Mouse (Mus musculus): ENCODE measurements around the gene Phf23.

Gene Phf23

DNA sequence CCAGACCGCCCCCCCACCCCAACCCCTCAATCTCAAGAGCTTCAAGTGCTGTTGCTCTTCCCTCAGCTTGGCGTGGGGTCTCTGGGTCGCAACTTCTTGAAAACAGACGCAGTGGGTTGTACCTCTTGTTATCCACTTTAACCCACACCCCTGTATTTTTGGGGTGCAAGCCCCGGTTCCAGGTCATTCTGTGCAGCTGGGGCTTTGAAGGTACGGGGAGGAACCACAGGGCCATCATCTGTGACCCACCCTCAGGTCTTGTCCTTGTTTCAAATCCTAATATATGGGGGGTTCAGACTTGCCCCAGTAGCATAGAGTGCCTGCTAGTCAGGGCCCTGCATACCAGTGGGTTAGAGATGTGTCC, 28.6 kb downstream of the Phf23 start:
- no peak for DNase-seq

DNA sequence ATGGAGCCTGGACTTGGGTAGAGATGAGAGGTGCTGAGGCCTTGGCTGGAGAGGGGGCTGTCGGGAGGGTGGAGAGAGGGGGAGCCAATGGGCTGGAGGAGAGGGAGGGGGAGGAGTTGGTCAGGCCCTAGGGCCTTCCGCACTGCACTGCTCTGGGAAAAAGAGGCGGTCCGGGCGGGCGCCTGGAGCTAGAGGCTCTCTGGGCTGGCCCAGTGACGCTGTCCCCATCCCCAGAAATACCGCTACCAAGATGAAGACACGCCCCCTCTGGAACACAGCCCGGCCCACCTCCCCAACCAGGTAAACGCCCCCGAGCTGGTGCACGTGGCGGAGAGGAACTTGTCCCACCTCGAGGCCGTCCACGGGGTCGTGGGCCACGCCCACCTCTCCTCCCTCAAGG, 31.1 kb downstream of the Phf23 start:
- peak; percentile 84 for DNase-seq

DNA sequence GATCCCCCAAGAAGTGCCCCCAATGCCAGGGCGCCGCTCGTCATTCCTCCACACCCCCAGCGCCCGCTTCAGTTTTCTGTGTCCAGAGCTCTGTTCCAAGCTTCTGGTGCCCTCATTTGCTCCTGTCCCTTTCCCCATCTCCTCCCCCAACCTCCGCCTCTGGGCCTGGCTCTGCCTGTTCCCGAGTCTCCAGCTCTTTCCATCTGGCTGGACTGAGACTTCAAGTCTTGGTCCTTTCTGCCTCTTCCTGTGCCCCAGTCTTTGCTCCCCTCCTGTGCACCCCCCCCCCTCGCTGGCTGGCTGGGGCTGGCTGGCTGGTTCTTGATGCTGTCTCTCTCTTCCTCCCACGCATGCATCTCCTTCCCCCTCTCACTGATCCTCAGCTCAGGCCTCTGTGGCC, 31.8 kb downstream of the Phf23 start:
- no peak for DNase-seq

DNA sequence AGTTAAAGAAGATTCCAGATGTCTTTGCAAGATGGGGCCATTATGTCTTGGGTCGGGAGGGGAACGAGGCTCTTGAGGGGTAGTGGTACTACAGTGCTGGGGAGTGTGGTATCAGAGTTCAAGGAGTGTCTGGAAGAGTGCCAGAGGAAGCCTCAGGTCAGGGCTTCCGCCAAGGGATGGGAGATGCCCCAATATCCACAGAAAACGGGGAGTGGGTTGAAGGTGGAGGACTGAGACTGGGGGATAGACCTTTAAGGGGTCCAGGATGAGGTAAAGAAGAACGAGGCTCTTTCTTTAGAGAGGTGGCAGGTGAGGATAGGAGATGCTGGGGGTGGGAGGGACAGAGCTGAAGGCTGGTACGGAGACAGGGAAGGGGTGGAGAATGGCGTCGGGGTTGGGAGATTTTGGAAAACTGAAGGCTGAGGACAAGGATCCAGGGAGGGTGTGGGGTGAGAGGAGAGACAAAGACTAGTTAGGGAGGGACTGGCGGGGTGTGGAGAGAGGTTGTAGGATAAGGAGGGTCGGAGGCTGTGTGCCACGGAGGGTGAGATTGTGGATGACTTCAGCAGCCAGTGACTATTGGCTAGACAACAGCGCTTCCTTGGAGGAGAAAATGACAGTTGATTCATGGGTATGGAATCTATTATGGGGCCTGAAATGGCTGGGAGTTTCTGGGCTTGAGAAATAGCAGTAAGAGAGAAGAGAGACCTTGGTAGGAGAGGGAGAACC, 33.0 kb downstream of the Phf23 start:
- DNase-seq = no peak

DNA sequence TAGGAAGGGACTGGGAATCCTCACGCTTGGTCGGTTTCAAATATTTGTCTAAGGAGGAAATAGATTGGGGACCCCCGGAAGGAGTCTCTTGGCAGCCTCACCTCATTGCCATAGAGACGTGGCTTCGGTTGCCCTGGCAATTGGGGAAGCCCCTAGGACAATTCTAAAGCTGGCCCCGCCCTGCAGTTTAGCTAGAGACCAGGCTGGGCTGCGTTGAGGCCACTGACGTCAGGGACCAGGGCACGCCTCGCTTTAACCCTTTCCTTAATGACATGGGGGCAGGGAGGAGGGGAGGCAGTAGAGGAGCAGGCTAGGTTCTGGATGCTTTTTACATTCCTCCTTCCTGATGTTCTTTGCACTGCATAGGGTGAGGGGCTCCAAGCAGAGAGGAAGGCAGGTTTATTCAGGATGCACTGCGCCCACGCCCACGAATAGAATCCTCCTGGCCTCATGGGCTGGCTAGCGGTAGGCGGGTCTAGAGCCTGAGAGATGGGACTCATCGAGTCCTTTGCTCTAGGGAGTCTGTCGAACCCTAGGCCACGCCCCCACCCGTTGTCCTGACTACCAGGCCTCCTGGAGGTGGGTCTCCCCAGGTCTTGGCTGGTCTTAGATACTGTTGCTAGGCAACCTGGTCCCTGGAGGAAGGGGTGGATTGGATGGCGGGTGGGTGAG, 33.7 kb downstream of the Phf23 start:
- DNase-seq = peak; percentile 98

DNA sequence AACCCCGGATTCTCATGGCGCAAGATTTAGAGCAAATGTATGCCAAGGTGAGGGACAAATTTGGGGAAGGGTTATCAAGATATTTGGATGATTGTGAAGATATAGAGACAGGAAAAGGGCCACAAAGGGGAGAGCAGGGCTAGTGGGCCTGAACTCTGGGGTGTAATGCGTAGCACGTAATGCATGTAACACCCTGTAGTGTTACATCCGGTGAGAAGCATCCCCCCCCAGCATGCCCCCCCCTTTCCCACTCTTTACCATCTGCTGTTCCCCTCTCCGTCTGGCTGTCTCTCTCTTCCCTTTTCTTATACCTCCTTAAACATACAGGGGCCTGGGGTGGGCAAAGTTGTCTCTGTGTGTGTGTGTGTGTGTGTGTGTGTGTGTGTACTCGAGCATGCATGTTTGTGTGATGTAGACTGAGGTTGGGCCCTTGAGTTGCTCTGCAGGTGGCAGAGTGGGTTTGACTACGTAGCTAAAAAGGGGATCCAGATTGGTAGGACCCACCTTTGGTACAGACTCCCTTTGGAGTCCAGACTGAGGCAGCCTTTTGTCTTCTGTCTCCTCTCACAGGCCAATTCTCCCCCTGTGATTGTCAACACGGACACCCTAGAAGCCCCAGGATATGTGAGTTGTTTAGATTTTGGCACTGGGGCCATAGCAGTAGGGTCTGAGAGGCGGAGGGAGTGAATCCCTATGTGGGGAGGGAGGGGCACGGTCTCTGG, 34.4 kb downstream of the Phf23 start:
- no peak for DNase-seq

DNA sequence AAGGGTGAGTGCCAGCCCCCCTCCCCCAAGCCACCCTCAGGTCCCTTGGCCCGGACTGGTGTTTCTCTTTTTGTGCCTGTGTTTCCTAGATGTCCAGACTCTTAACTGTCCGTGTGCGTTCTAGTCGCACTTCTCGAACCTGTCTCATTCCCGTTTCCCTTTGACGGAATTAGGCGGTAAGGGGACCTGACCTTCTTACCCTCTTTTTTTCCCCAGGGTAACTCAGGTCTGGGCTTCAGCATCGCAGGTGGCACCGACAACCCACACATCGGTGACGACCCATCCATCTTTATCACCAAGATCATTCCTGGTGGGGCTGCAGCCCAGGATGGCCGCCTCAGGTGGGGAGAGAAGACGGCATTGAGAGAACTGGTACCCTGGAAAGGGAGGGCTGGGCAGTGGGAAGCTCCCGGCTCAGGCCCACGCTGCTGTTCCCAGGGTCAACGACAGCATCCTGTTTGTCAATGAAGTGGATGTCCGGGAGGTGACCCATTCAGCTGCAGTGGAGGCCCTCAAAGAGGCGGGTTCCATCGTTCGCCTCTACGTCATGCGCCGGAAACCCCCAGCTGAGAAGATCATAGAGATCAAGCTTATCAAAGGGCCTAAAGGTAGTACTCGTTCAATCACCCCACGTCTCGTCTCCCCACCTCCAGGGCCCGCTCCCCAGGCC, 35.2 kb downstream of the Phf23 start:
- DNase-seq = no peak

- DNase-seq = no peak
Measured at GRCm38 (mm10) chr11:70031321-70031670, 35.7 kb downstream of the Phf23 start.

- DNase-seq = no peak
Measured at GRCm38 (mm10) chr11:70038174-70038573, 42.6 kb downstream of the Phf23 start.

- DNase-seq = no peak
Measured at GRCm38 (mm10) chr11:70039631-70040030, 44.1 kb downstream of the Phf23 start.

DNA sequence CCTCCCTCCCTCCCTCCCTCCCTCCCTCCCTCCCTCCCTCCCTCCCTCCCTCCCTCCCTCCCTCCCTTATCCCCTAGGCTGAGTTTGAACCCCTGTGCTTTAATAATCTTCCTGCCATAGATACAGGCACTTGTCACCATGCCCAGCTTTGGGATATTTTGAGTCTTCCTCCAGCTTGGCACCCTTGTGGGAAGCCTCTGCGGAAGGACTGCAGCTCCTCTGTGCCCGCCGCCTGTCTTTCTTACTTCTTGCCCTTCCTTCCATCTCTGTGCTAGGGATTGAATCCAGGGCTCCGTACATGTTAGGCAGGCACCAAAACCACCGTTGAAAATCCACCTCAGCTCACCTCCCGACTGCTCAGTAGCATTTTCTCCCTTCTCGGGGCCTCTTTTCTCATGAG, 44.6 kb downstream of the Phf23 start:
- DNase-seq = no peak

DNA sequence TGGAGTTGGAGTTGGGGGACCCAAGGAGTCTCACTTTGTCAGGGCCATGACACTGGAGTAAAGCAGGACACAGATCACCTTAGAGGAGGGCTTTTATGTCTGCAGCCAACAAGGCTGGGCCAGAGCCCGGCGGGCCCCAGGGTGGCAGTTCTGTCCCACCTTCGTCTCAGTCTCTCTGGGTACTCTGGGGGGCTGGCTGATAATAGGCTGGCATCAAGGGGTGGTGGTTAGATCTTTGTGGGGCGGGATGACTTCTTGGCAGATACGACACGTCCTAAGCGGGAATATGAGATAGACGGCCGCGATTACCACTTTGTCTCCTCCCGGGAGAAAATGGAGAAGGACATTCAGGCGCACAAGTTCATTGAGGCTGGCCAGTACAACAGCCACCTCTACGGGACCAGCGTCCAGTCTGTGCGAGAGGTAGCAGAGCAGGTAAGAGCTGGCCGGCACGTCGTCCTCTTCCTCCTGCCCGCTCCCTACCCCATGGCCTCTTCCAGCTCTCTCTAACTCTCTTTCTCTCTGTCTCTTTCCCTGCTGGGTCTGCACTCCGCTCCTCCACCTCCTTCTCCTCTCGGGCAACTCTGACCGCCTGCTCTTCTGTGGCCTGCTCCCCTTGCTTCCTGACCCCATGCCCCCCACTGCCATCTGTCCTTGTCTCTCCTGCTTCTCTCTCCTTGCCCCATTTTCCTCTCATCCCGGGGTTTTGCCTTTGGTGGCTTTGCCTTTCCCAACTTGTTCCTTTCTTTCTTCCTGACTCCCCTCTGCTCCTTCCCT, 46.9 kb downstream of the Phf23 start:
- no peak for DNase-seq

DNA sequence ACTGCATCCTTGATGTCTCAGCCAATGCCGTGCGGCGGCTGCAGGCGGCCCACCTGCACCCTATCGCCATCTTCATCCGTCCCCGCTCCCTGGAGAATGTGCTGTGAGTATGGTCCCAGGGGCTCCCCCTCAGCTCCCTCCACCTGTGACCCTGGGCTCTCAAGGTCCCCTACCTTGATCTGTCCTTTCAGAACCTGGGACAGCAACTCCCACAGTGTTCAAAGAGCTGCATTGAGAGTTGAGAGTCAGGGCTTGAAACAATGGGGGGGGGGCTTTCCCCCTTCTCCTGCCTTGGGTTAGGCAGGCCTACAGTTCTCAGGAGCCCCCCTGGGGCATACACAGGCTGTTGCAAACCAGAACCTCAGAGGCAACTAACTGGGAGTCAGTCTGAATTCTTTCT, 48.1 kb downstream of the Phf23 start:
- no peak for DNase-seq

DNA sequence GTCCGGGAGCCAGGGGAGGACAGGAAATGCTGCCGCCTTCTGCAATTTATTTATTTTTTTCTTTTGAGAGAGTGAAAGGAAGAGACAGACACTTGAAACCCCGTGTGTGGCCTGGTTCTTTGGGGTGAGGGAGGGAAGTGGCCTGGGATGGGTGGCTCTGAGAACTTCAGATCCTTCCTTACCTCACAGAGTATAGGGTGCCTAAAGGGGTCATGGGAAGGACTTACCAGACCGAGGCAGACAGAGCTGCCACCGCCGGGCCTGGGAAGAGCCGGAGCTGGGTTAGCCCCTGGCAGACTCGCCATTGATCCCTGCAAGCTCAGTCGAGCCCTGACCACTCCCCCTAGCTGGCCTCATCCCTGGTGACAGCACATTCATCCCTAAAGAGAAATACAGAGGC, 49.9 kb downstream of the Phf23 start:
- DNase-seq = peak; percentile 23

GRCm38 (mm10) chr11:70049366-70049765, 53.8 kb downstream of the Phf23 start:
- no peak for DNase-seq
